Mouse (Mus musculus): ENCODE data around the gene Mknk2. TPM values are rescaled to one million over a fixed set of nuclear protein-coding genes. Genes with fewer than 3 reads are reported as not detected.

The Mknk2 gene
- 190 TPM for polyA plus RNA-seq (2017; shearing (Covaris generic))

DNA sequence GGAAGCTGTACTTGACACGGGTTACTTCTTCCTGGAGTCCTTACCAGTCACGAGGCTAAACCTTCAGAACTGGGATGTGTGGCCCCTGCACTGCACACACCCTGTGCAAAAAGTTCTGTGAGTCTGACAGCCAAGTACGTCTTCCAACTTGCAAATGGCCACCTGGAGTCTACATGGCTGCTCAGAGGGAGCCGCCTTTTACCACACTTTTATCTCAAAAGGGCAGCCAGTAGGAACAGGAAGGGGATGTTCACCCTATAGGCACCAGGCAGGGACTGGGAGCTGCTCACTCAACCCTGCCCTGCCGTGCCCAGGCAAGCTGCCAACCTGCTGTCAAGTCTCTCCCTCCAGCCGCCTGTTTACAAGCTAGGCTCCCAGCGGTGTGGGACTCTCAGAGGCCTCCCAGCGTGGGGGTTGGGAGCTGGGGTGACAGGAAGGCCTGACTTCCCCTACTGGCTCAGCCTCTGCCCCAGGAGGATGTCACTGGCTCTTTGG lies at the start of gene Mknk2:
Gene Mknk2 (minus strand): TSS at position 171 of the 495 bp plus-strand sequence.

DNA sequence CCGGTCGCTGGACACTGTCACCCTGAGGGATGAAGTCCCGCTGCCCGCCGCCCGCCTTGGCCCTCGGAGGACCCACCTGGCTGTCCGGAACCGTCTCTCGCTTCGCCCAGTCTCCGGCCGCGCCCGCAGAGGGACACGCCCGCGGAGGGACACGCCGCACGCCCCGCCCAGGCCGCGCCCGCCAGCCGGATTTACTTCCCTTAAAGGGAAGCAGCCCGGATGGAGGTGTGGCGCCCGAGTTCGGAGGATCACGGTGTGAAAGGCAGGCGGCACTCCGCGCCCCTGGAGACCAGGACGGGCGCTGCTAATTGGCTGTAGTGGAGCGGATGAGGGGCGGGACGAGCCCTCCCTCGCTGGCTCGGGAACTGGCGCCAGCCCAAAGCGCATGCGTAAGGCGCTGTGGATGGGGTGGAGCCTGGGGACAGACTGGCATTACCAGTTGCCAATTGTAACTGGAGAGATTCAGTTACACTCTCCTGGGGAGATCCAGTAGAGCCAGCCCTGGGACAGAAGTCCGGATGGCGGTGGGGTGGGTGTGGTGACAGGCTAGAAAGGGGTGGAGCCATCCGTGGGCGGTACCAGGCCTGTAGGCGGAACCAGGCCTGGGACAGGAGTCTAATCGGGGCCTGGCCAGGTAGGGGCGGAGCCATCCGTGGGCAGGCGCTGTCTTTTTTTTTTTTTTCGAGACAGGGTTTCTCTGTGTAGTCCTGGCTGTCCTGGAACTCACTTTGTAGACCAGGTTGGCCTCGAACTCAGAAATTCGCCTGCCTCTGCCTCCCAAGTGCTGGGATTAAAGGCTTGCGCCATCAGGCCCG lies 24.0 kb upstream of the Mknk2 start, which contains the start of the genes Mob3a and Izumo4:
Gene Mob3a (minus strand): TSS at position 257 of the 815 bp plus-strand sequence.
Gene Izumo4 (plus strand): TSS at position 464 of the 815 bp plus-strand sequence.

DNA sequence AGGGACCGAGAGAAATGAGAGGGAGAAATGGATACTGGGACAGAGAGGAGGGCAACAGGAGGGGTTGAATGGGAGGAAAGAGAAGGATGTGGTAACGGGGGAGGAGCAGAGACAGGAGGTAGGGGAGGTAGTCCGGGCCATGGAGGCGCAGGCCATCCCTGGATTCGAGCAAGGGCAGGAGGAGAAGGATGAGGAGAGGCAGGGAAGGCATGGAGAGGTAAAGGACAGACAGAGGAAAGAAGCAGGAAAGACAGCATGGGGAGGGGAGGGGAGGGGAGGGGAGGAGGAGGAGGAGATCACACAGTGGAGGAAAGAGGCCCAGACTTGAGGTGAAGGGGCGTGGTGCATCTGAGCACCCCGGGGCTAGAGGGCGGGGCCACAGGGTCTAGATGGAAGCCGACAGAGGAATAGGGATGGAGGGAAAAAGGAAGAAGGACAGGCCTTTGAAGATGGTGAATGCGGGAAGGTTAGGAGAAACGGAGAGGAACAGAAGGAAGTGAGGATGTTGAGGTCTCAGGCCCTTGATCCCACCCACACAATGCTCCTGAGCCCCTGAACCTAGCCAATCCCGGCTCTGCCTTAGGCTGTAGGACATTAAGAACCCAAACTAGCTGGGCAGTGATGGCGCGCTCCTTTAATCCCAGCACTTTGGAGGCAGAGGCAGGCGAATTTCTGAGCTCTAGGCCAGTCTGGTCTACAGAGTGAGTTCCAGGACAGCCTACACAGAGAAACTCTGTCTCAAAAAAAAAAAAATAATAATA lies 20.9 kb downstream of the Mknk2 start, which contains the start of gene Btbd2:
Gene Btbd2 (minus strand): TSS at position 209 of the 761 bp plus-strand sequence.

DNA sequence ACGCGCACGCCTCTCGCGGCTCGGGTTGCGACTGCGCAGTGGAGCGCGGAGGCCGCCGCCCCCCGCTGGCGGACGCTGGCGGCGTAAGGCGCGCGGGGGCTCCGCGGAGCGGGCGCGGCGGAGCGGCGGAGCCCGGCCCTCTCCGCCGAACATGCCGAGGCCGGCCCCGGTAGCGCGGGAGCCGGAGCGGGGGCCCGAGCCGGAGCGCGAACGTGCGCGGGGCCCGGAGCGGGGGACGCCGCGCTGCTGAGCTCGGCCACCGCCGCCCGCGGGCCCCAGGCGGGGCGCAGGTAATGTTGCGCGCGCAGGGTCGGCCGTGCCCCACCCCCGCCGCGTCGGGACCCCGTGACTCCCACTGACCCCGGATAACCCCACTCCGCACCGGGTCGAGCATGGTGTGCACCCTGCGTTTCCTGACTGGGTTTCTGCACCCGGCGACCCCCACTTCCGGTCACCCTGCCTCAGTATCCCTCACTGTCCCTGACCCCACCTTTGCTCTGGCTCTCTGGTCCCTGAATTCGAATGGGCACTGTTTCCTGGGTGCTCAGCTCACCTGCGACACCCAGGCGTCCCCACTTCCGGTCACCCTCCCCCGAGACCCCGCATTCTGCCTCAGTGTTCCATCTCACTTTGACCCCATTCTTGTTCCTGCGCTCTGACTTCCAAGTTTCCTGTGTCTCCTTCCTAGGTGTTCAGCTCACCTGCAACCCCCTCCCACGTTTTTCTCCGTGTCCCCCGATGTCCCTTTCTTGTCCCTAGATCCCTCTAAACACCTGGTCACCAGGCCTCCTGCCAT lies 55.1 kb downstream of the Mknk2 start, which contains the start of gene Csnk1g2:
Gene Csnk1g2 (plus strand): TSS at position 178 of the 796 bp plus-strand sequence.

Other genes starting within 250 kb of the Mknk2 start
- 94.0 TPM for gene Tcf3, start 244.5 kb downstream of the Mknk2 start, polyA plus RNA-seq (2017; shearing (Covaris generic))
- not detected for gene Onecut3, start 183.3 kb downstream of the Mknk2 start, polyA plus RNA-seq (2017; shearing (Covaris generic))
- not detected for gene Atp8b3, start 139.0 kb downstream of the Mknk2 start, polyA plus RNA-seq (2017; shearing (Covaris generic))
- 83.0 TPM for gene Rexo1, start 116.6 kb downstream of the Mknk2 start, polyA plus RNA-seq (2017; shearing (Covaris generic))
- gene Klf16, start 100.8 kb downstream of the Mknk2 start, polyA plus RNA-seq (2017; shearing (Covaris generic)): 17.2 TPM
- gene Abhd17a, start 87.8 kb downstream of the Mknk2 start, polyA plus RNA-seq (2017; shearing (Covaris generic)): 93.3 TPM
- gene Scamp4, start 75.2 kb downstream of the Mknk2 start, polyA plus RNA-seq (2017; shearing (Covaris generic)): 102 TPM
- 6.9 TPM for gene Adat3, start 75.2 kb downstream of the Mknk2 start, polyA plus RNA-seq (2017; shearing (Covaris generic))
- gene Gm49322, start 72.1 kb downstream of the Mknk2 start, polyA plus RNA-seq (2017; shearing (Covaris generic)): 8.5 TPM
- gene Csnk1g2, start 55.3 kb downstream of the Mknk2 start, polyA plus RNA-seq (2017; shearing (Covaris generic)): 353 TPM
- 22.0 TPM for gene Btbd2, start 21.0 kb downstream of the Mknk2 start, polyA plus RNA-seq (2017; shearing (Covaris generic))
- 103 TPM for gene Mob3a, start 23.9 kb upstream of the Mknk2 start, polyA plus RNA-seq (2017; shearing (Covaris generic))
- gene Izumo4, start 24.1 kb upstream of the Mknk2 start, polyA plus RNA-seq (2017; shearing (Covaris generic)): 67.9 TPM
- gene Ap3d1, start 64.2 kb upstream of the Mknk2 start, polyA plus RNA-seq (2017; shearing (Covaris generic)): 79.7 TPM
- 39.6 TPM for gene Dot1l, start 77.1 kb upstream of the Mknk2 start, polyA plus RNA-seq (2017; shearing (Covaris generic))
- gene Sf3a2, start 120.1 kb upstream of the Mknk2 start, polyA plus RNA-seq (2017; shearing (Covaris generic)): 65.0 TPM
- gene Plekhj1, start 120.5 kb upstream of the Mknk2 start, polyA plus RNA-seq (2017; shearing (Covaris generic)): 196 TPM
- gene Amh, start 127.1 kb upstream of the Mknk2 start, polyA plus RNA-seq (2017; shearing (Covaris generic)): not detected
- not detected for gene Jsrp1, start 135.4 kb upstream of the Mknk2 start, polyA plus RNA-seq (2017; shearing (Covaris generic))
- 2,215 TPM for gene Oaz1, start 148.5 kb upstream of the Mknk2 start, polyA plus RNA-seq (2017; shearing (Covaris generic))
- gene Lingo3, start 165.9 kb upstream of the Mknk2 start, polyA plus RNA-seq (2017; shearing (Covaris generic)): not detected
- gene Lsm7, start 177.1 kb upstream of the Mknk2 start, polyA plus RNA-seq (2017; shearing (Covaris generic)): 91.1 TPM
- 19.0 TPM for gene Sppl2b, start 177.2 kb upstream of the Mknk2 start, polyA plus RNA-seq (2017; shearing (Covaris generic))
- not detected for gene Tmprss9, start 193.7 kb upstream of the Mknk2 start, polyA plus RNA-seq (2017; shearing (Covaris generic))
- gene Timm13, start 222.9 kb upstream of the Mknk2 start, polyA plus RNA-seq (2017; shearing (Covaris generic)): 150 TPM
- 14.8 TPM for gene Lmnb2, start 240.1 kb upstream of the Mknk2 start, polyA plus RNA-seq (2017; shearing (Covaris generic))

All from naive thymus-derived CD4-positive, alpha-beta T cell, adult 5 months (primary cell).